Mouse (Mus musculus) adrenal gland, adult 2 months (tissue): ENCODE measurements around the gene Lingo3. TPM values are rescaled to one million over a fixed set of nuclear protein-coding genes. Genes with fewer than 3 reads are reported as not detected.

Experiments
- DNase-seq: peaks from one replicate; pipeline ENCODE4 v3.0.0; 2021
- long read RNA-seq: library from polyadenylated mRNA; stranded (forward); transcript quantifications from one replicate; pipeline ENCODE4 v2.0.0, GENCODE M21; 2021
- polyA plus RNA-seq: library from polyadenylated mRNA; depleted of rRNA; stranded (reverse); fragments of >200 nt; gene quantifications from 2 replicates; pipeline ENCODE4 v1.2.3, GENCODE M21; 2012; rRNA removed
- total RNA-seq, 2 experiments: library from RNA; stranded (reverse); gene quantifications; 2 replicates each; pipeline ENCODE4 v1.2.3; 2021

The Lingo3 gene
- total RNA-seq (10 to 100 TPM in 1 of 2 experiments, 1 to 10 TPM in 1; 8.5 to 16.7 TPM), polyA plus RNA-seq (13.8 and 18.7 TPM in 2 replicates)
- long read RNA-seq, transcript Lingo3-201 (2 exons, 3,439 nt): major isoform, 41 of 47 reads
- long read RNA-seq, partial matches to known transcripts: 0 of 47 reads
- long read RNA-seq, other reads (novel, unspliced or antisense): 6 of 47 reads

- DNase-seq: peak; percentile 63
Measured at GRCm38 (mm10) chr10:80843931-80844547, at the start of gene Lingo3. Gene Lingo3 (minus strand): TSS chr10:80844039.

- peak; percentile 92 for DNase-seq
Measured at GRCm38 (mm10) chr10:80887181-80887580, 43.3 kb upstream of the Lingo3 start.

- DNase-seq: peak; percentile 73
Measured at GRCm38 (mm10) chr10:80881301-80881700, 37.5 kb upstream of the Lingo3 start.

- DNase-seq: no peak
Measured at GRCm38 (mm10) chr10:80880901-80881300, 37.1 kb upstream of the Lingo3 start.

- DNase-seq: peak; percentile 70
Measured at GRCm38 (mm10) chr10:80880131-80880641, 36.3 kb upstream of the Lingo3 start.

- DNase-seq: peak; percentile 24
Measured at GRCm38 (mm10) chr10:80876594-80876993, 32.8 kb upstream of the Lingo3 start.

- DNase-seq: peak; percentile 58
Measured at GRCm38 (mm10) chr10:80876028-80876427, 32.2 kb upstream of the Lingo3 start.

GRCm38 (mm10) chr10:80874035-80874434 lies 30.2 kb upstream of the Lingo3 start:
- no peak for DNase-seq

GRCm38 (mm10) chr10:80871581-80871980 lies 27.7 kb upstream of the Lingo3 start, which contains the start of gene Tmprss9:
Gene Tmprss9 (plus strand): TSS chr10:80871848.
- no peak for DNase-seq

- DNase-seq: no peak
Measured at GRCm38 (mm10) chr10:80870993-80871392, 27.2 kb upstream of the Lingo3 start.

GRCm38 (mm10) chr10:80864446-80864845 lies 20.6 kb upstream of the Lingo3 start:
- DNase-seq: no peak

- no peak for DNase-seq
Measured at GRCm38 (mm10) chr10:80862305-80862704, 18.5 kb upstream of the Lingo3 start.

- DNase-seq: no peak
Measured at GRCm38 (mm10) chr10:80858350-80858935, 14.6 kb upstream of the Lingo3 start.

GRCm38 (mm10) chr10:80857848-80858247 lies 14.0 kb upstream of the Lingo3 start:
- DNase-seq: no peak

- no peak for DNase-seq
Measured at GRCm38 (mm10) chr10:80857386-80857785, 13.5 kb upstream of the Lingo3 start.

GRCm38 (mm10) chr10:80856908-80857307 lies 13.1 kb upstream of the Lingo3 start:
- DNase-seq: no peak

GRCm38 (mm10) chr10:80856267-80856666 lies 12.4 kb upstream of the Lingo3 start:
- DNase-seq: no peak

- no peak for DNase-seq
Measured at GRCm38 (mm10) chr10:80855749-80856073, 11.9 kb upstream of the Lingo3 start.

GRCm38 (mm10) chr10:80854913-80855748 lies 11.3 kb upstream of the Lingo3 start, which contains the start of the genes Lsm7 and Sppl2b:
Gene Lsm7 (minus strand): TSS chr10:80855209.
Gene Sppl2b (plus strand): TSS chr10:80855275.
- DNase-seq: peak; percentile 99

GRCm38 (mm10) chr10:80848571-80848970 lies 4.7 kb upstream of the Lingo3 start:
- peak; percentile 62 for DNase-seq

GRCm38 (mm10) chr10:80845732-80846131 lies 1.9 kb upstream of the Lingo3 start:
- DNase-seq: no peak

GRCm38 (mm10) chr10:80845055-80845693 lies 1.3 kb upstream of the Lingo3 start:
- DNase-seq: no peak
